Mouse (Mus musculus) adrenal gland (tissue): ENCODE results near the gene Gramd4.

Experiments used
- intact Hi-C: fragments of 180-260 bp; cut with DNase I; formaldehyde crosslinking; loops from one replicate; pipeline ENCODE4 v1.15.1; 2025
- long read RNA-seq, 2 experiments: library from polyadenylated mRNA; unstranded; transcript quantifications; one replicate each; pipeline ENCODE4 v2.0.0; 2020; ENCODE audit warnings: borderline replicate concordance in 1 of 2; ENCODE audit not compliant: insufficient replicate concordance in 1 of 2

The Gramd4 gene
- long read RNA-seq, experiment 1, partial matches to known transcripts, result 0 of 2 reads
- long read RNA-seq, experiment 1, other reads (novel, unspliced or antisense), result 2 of 2 reads
- long read RNA-seq, experiment 2, partial matches to known transcripts, result 0 of 2 reads
- long read RNA-seq, experiment 2, other reads (novel, unspliced or antisense), result 2 of 2 reads

DNA sequence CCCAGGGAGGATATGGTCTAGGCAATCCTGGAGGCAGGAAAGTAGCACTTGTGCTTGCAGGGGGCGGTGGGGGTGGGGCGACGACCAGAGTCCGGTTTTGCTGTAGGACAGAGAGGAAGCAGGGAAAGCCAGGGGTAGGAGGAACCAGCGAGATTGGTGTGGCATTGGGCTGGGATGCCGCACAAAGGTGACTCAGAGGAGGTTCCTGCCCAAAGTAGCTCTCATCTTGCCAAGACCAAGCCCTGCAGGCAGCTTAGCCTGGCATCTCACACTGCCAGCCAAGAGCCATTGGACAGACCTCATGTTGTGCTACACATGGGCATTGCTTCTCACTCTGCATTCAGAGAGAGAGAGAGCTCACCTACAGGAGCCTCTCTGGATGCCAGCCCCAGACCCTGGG lies at the start of gene Gramd4:
TSS of gene Gramd4 (plus strand) at position 283 of the 400 bp plus-strand sequence.
- intact Hi-C loops, result no loop called here

DNA sequence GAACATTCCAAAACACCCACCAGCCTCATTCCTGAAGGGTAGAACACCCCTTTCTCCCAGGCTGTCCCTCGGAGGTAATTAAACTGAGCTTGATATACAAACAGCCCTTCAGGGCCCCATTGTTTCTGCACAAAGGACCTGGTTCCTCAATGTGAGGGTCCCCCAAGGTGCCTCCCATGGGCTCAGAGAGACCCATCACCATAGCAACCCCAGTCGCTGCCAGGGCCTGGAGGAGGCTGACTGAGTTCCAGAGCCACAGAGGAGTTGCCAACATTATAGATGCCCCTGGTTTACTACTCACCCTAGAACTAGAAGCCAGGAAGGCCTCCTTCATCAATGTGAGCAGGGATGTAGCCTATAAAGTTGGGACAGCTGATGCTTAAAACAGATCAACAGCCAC lies 44.4 kb upstream of the Gramd4 start:
- intact Hi-C loops, result no loop called here

DNA sequence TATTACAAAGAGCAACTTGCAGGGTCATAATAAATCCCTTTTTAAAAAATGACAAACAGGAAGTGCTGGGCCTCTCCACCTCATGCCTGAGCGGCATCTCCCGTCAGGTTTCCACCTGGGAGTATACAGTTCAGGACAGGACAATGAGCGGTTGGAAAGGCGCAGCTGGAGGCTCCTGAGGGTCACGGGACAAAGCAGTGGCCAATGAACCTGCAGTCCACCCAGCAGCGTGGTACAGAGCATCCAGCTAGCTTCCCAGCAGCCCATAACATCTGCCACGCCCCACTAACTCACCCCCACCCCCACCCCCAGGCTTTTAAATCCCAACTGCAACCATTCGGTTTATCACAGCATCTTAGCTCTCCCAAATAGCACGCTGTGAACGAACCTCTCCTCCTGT lies 43.8 kb upstream of the Gramd4 start:
- intact Hi-C loops, result no loop called here

DNA sequence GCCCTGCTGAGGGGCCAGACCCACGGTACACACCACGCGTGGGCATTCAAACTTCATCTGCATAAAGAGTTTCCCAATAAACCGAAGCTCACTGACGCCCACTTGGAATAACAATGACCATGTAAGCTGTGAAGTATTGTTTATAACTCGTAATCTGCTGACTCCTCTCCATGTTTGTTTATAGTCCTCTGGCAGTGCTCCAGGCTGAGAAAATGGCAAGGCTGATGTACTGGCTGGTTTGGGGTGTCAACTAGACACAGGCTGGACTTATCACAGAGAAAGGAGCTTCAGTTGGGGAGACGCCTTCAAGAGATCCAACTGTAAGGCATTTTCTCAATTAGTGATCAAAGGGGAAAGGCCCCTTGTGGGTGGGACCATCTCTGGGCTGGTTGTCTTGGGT lies 42.5 kb upstream of the Gramd4 start:
- intact Hi-C loops, result no loop called here

DNA sequence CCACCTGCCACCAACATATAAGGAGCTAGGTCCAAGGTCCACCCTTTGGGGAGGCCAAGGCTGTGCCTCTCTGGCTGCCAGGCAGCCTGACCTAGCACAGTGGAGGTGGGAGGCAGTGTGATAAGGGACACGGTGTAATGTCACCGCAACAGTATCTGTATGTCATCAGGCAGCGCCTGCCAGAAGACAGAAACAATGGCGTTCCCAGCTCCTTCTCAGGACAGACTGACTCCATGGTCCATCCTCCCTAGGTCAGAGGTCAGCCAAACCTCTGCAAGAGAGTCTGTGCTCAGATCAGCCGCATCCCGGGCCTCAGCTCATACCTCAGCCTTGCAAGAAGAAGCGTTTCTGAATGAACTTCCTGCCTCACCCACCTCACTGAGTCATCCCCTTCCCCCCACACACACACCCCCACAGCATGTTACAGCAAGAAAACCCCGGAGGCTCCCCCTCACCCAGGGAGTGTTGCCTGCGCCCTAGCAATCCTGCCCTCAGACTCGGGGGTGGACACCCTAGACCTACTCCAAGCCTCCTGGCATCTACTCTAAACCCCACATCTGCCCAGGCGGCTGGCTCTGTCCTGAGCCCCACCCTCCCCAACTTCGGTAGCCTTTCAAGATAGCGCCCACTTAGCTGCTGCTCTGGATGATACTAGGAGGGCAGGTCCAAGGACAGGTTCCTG lies 41.5 kb upstream of the Gramd4 start:
- intact Hi-C loops, result no loop called here

DNA sequence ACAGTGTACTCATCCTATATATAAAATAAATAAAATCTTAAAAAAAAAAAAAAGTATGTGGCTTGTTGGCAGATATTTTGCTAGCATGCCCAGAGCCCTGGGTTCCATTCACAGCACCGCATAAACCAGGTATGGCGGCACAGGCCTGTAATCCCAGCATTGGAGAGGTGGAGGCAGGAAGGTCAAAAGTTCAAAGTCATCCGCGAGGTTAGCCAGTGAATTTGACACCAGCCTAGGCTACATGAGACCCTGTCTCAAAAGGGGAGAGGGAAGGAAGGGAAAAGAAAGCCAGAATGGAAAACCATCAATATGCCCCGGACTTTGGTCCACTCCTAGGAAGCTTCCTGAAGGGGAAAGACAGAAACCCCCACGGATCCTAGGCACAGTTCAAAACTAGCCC lies 40.2 kb upstream of the Gramd4 start:
- intact Hi-C loops, result no loop called here

DNA sequence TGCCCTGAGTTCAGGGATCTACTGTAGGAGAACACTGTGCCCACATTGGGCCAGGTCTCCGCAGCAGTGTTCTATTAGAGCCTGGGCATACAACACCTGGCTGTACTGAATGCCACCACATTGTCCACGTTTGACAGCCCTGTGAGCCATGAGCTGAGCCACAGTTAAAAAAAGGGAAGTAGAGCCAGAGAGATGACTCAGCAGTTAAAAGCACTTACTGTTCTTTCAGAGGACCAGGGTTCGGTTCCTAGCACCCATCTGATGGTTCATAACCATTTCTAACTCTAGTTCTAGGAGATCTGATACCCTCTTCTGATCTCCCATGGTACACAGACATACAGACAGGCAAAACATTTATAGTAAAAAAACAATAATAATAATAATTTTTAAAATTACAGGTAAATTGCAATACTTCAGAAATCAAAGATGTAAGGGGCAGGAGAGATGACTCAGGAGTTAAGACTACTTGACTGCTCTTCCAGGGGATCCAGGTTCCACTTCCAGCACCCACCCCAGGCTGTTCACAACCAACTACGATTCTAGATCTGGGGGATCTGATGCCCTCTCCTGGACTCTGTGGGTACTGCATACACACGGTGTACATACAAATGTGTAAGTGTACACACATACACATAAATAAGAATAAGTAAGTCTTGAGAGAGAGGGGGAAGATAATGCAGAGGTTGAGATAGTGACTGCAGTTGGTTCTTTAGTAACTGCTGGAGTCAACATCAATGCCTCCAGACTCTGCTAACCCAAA lies 38.6 kb upstream of the Gramd4 start:
- intact Hi-C loops, result no loop called here

DNA sequence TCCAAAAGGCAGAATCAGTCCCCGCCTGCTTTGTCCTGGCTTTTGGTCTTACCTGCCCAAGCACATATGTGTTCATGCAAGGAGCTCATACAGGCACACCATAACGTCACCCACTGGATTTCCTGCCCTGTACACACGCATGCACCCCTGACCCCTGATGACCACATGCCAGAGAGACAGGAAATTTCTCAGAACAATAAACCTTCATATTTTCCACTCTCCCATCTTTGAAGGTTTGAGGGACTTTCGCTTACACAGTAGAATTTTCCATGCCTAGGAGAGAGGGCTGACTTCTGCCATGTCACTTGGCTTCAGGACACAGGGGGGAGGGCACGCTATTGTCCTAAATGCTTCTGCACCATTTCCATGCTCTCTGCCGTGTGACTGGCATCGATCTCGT lies 37.5 kb upstream of the Gramd4 start:
- intact Hi-C loops, result no loop called here

DNA sequence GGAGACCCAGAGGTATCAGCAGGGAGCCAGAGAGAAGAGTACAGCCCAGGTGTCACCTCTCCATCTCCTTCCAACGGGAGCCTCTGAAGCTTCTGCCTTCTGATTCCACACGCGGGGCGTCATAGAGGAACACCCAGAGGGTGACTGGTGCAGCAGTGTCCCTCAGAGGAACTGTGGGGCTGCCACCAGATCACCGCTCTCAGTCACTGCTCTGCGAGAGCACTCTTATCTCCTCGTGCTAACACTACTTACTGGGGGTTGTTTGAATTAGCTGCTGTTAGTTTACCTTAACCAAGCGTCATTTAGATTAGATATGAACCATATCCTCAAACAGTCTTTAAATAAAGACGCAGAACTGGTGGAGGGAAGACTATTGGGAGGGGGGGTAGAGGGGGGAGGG lies 36.2 kb upstream of the Gramd4 start:
- intact Hi-C loops, result no loop called here

DNA sequence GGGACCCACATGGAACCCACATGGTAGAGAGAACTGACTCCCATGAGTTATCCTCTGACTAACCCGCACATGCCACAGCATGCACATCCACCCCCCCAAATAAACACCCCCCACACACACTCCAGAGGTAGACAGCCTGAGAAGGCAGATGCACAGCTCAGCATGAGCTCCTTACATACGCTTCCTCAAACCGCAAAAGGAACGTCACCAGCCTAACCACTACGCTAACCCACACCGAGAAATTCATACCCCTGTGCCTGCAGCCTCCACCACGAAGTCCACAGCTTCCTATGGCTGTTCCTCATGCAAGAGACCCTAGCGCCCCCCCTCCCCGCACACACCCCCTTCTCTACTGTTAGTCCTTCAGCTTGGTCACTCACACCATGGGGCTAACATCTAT lies 35.5 kb upstream of the Gramd4 start:
- intact Hi-C loops, result no loop called here

DNA sequence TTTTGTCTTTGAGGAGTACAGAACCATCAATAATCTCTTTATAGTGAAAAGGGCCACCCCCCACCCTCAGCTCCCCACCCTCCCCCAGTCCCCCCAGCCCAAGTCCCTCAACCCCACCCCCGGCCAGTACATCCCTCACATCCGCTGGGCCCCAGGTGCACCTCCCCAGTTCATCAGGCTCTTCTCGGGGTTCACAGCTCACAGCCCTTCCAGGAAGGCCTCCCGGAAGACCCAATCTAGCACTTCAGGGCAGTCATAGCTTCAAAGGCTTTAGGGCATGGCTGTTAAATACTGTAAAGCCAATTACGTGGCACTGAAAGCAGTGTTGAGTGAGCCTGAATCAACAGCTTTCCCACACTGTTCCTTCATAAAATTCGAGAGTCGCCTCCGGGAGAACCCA lies 29.6 kb upstream of the Gramd4 start:
- intact Hi-C loops, result no loop called here

DNA sequence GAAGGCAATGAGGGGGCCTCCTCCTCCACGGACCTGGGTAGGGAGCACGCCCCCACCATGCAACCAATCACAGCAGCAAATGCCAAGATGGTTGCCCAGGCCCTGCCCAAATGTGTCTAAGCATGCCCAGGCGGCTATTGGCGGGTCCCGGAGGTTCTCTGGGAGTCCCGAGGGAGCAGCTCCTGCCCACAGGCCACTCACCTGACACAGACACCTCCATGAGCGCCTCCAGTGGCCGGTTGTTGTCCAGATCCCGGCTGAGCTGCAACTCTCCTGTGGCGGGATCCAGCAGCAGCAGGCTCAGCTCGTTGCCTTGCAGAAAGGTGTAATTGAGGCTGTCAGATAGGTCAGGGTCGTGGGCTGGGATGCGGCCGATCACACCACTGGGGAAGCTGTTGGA lies 27.5 kb upstream of the Gramd4 start:
- intact Hi-C loops, result no loop called here

DNA sequence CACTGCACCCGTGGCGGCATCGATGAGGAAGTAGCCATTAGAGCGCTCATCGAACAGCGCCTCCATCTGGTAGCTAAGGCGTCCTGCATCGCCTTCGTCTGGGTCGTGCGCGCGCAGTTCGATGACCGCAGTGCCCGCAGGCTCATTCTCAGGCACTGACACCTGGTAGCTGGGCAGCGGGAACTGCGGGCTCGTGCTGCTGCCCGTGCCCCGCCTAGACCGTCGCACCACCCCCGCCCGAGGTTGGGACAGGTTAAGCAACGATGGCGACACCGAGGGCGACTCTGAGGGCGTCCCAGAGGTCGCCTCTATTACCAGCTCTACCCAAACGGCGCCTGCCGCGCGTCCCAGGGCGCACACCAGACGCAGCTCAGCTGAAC lies 24.7 kb upstream of the Gramd4 start:
- intact Hi-C loops, result no loop called here

DNA sequence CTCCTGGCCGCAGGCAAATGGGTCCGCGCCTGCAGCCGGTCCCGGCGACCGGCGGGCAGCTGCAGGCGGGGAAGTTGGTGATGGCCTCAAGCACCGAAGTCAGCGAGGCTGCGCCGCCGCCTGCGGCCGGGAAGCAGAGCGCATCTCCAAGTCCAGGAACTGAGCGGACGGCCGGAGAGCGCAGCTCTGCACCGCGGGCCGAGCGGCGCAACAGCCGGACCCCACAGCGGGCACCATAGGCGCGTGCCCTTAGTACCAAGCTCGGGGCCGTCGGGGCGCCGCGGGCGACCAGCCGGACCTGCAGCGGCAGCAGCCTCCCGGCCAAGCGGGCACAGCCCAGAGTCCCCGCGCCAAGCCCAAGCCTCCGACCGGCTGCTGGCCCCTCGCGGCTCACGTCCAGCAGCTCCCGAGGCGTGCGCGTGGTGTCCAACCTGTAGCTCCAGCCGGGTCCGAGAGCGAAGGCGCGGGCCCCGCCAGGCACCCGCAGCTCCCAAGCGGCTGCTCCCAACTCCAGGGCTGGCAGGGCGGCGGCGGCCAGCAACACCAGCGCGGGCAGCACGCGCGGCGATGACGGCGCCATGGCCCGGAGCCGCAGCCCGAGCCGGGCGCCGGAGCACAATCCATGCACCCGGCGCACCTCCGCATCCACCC lies 24.2 kb upstream of the Gramd4 start, which contains the start of gene Celsr1:
TSS of gene Celsr1 (minus strand) at position 587 of the 651 bp plus-strand sequence.
- intact Hi-C loops, result no loop called here

DNA sequence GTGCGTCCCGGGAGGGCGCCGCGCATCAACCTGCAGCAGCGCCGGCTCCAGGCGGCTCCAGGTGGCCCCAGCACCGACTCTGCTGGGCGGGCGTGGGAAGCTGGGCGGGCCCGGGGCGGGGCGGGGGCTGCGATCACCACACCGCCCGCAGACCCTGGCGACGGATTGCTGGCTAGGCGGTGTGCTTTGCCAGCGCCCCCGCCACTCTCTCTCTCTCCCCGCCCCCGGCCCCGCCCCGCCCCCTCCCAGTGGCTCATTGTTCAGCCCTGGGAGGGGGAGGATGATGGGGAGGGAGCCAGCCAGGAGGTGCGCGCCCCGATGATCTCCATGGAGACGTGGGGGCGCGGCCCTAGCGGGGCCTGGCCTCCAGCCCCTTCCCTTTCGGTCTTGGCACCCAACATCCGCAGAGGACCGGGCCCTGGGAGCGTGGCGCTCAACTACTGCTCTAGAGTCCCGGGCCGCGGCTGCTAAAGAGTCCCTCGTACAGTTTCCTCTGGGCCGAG lies 23.4 kb upstream of the Gramd4 start:
- intact Hi-C loops, result no loop called here

DNA sequence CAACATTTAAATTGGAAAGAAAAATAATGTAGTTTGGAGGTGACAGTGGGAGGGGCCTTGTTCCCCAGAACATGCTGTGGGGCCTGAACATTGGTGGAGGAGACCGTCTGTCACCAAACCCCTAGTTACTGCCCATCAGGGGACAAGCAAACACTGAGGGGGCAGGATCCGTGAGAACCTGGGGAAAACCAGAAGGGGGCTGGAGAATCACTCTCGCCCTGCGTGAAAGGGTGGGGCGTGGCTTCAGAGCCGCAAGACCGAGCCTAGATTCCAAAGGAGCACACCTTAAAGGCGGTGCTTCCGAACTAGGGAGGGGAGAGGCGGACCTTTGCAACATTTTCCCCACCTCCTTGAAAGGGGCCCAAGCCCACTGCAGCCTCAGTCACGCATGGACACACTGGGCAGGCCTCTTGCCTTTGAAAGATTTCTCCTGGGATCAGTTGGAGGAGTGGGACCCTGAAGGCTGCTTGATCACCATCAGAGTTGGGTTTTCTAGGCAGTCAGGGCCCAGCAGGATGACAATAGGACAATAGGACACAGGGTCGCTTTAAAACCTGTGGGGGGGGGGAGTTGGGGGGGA lies 22.6 kb upstream of the Gramd4 start:
- intact Hi-C loops, result loop anchor here (5.0 kb wide), 1 partner anchor 318 kb away; no protein-coding TSS in a partner anchor

DNA sequence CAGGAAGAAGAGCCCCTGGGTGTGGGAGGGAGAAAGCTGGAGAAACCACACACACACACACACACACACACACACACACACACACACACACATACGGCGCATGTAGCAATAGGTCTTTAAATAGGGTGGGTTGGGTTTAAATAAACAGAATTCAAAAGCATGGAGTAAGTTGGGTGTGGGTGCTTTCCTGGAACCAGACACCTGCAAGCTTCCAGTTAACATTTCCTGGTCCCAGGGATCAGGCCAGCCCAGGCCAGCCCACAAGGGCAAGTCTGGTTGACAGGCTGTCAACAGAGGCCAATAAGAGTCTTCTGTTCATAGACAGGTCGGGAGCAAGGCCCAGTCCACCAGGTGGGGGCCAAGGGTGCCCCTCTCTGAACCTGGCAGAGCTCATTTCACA lies 21.6 kb upstream of the Gramd4 start:
- intact Hi-C loops, result loop anchor here (5.0 kb wide), 1 partner anchor 319 kb away; no protein-coding TSS in a partner anchor

DNA sequence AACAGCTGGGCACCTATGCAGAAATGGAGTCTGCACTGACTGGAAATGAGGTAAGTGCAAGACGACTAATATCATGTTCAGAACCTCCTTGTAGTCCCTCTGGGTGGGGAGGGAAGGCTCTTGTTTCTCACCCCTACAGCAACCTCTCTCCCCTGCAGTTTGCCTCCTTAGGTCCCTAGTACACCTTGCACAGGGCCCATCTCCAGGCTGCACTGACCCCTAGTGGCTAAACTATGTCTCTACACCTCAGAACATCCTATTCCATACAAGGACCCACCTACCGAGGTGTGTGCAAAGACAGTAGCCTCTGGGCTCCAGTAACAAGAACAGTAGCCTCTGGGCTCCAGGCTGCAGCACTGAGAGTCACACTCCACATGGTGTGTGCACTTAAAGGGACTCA lies 18.7 kb upstream of the Gramd4 start:
- intact Hi-C loops, result loop anchor here (1.0 to 5.0 kb wide), 3 partner anchors 126 to 322 kb away; no protein-coding TSS in a partner anchor

DNA sequence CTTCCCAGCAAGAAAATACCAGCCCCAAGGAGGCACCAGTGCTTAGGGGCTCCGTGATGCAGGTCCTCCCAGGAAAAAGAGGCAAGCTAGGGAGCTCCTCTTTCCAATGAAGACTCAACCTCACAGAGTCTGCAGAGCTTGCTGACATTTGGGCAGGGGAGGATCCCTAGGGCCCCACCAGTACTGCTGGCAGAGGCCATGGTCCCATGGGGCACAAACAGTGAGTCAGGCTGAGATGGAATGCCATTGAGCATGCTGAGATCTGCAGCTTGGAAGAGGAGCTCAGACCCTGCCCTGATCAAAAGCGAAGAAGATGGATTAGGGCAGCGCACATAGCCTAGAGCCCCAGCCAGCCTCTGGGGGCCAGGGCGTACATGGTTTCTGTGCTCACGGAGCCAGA lies 16.1 kb upstream of the Gramd4 start:
- intact Hi-C loops, result no loop called here

DNA sequence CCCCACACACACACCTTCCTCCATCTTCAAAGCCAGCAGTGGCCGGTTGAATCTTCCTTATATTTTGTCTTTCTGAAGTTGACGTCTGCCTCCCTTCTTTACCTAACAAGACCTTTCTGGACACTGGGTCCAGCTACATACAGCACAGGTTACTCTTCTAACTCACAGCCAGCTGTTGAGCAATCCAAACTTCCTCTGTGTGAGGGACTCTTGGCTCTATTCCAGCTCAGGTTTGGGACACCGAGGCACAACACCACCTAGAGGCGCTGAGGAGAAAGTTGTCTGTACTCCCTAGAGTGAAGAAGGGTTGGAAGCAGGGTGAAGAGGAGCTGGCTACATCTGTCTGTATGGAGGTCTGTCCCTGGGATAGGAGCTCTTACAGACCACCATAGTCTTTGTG lies 15.1 kb upstream of the Gramd4 start:
- intact Hi-C loops, result no loop called here

DNA sequence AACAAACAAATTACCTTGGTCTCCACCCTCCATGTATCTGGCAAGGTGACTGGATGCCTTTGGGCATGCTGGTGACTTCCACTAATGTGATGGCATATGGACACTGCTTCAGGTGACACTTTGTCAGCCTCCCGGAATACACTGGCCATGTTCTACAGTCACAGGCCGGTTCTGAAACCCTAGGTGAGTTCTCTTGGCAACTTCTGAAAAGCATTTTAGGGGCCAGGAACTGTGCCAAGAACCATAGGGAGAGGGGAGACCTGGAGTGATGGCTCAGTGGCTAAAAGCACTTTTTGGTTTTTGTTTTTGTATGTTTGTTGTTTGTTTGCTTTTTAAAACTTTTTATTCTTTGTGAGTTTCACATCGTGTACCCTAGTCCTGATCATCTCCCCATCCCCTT lies 8.0 kb upstream of the Gramd4 start:
- intact Hi-C loops, result no loop called here
